Mouse (Mus musculus) layer of hippocampus, adult 2 months (tissue): ENCODE data around the gene Gm13762. TPM values are rescaled to one million over a fixed set of nuclear protein-coding genes. Genes with fewer than 3 reads are reported as not detected.
"Not testable (repeated sequence)": the region's sequence is repeated elsewhere in the genome, so short reads cannot be mapped to it uniquely, and the experiment has no call there.

Experiments used
- DNase-seq, 2 experiments: peaks; one replicate each; pipeline ENCODE4 v3.0.0; 2022; ENCODE audit warnings: low spot score in 2 of 2
- H3K27ac ChIP-seq: fragments of 200-600 bp; 2 replicates; pipeline ENCODE4 v1.8.1; 2022
- H3K4me3 ChIP-seq: fragments of 200-600 bp; 2 replicates; pipeline ENCODE4 v1.8.1; 2022; ENCODE audit warnings: mild to moderate bottlenecking
- CTCF ChIP-seq: fragments of 200-600 bp; conservative IDR thresholded peaks from 2 replicates; pipeline ENCODE4 v1.8.1; 2022; ENCODE audit warnings: antibody characterized with exemption, mild to moderate bottlenecking, moderate library complexity
- long read RNA-seq, 2 experiments: library from polyadenylated mRNA; stranded (forward); transcript quantifications; one replicate each; pipeline ENCODE4 v2.0.0; 2021; ENCODE audit warnings: borderline mapping rate in 2 of 2
- total RNA-seq, 2 experiments: library from RNA; stranded (reverse); gene quantifications; 2 replicates each; pipeline ENCODE4 v1.2.3; 2021

The Gm13762 gene
- not detected for total RNA-seq
- long read RNA-seq, experiment 1: 0 reads
- long read RNA-seq, experiment 2: 0 reads

DNA sequence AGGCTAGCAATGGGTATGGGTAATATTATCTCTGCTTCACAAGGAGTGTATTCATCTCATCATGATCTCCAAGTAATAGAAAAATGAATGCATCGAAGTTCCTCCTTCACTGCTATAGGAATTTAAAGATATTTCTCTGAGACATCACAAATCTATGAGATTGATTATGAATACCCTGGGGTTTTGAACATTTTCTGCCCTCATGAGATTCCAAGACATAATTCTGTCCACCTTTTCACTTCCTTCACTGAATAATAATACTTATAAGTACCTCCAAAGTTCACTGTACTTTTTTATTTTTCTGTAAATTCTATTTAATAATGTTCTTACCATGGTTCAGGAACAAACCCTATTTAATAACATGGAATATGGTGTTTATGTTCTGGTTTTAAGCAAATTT, at the start of gene Gm13762:
Gm13762 (minus strand) TSS at position 101 of the 400 bp plus-strand sequence.
- no peak for DNase-seq
- TF ChIP-seq CTCF: no peak
- H3K4me3 ChIP-seq: no peak within 1 kb of the TSS
- no peak within 1 kb of the TSS for H3K27ac ChIP-seq

DNA sequence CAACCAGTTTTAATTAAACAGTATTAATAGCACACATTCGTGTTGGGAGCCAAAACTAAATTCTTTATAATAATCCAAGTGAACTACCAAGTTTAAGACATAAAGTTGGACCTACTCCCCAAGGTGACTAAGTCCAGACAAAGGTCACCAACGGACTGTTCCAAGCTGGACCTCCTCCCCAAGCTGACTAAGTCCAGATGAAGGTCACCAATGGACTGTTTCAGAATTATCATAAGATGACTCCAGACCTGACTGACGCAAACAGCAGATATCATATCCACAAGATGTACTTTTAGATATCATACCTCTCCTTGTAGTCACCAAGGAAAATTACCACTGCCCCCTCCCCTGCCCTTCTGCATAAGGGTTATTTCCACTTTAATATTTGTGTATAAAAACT, 41.4 kb upstream of the Gm13762 start:
- DNase-seq, H3K4me3 ChIP-seq, H3K27ac ChIP-seq: not testable (repeated sequence)

DNA sequence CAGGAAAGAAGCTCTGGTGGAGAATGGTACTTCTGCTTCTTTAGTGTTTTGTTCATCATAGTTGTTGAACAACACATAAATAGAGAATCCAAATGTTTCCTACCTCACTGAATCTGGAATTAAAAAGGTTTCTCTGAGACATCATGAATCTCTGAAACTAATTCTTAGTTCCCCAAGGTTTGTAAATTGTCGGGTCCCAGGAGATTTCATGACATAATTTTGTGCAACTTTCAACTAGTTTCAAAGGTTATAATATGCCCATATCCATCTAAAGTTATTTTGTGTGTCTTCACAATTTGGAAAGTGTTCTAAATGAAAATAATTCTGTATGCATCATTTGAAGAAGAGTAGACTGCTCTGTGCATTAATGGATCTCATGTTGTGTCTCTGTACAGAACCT, 38.2 kb upstream of the Gm13762 start, which contains the start of gene Olfr1216:
Olfr1216 (minus strand) TSS at position 101 of the 400 bp plus-strand sequence.
- H3K4me3 ChIP-seq: no peak within 1 kb of the TSS
- no peak for DNase-seq
- H3K27ac ChIP-seq: no peak within 1 kb of the TSS
- no peak for TF ChIP-seq CTCF

DNA sequence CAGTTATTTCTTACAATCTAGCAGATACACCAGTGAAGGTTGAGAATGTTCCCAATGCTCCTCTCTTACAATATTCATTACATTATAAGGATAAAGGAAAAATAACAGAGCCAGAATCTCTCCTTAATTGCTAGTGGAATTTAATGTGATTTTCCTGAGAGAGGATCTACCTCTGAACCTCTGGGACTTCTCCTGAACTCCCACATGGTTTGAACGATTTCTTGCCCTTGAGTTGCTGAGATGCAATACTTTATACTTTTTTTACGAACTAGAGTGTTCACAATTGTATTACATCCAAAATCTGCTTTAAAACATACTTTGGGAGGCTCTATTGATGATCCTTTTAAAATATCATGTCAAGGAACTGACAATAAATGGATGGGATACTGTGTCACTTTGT, 26.8 kb upstream of the Gm13762 start, which contains the start of gene Olfr1215:
Olfr1215 (minus strand) TSS at position 101 of the 400 bp plus-strand sequence.
- no peak for DNase-seq
- TF ChIP-seq CTCF: no peak
- no peak within 1 kb of the TSS for H3K4me3 ChIP-seq
- no peak within 1 kb of the TSS for H3K27ac ChIP-seq

DNA sequence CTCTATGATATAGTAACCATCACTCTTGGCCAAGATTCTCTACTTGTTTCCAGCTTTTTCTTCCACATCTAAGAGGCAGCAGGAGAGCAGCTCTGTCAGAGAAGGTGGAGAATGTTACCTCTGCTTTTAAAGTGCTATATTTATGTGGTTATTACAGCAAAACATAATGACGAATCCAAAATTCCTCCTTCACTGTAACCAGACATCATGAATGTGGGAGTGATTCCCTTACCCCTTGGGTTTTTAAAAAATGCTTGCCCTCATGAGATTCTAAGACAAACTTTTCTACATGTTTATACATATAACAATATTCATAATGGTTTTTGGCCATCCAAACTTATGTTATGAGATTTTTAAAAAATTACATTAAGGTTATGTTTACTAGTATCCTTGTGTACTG, 12.5 kb upstream of the Gm13762 start, which contains the start of gene Olfr1214:
Olfr1214 (minus strand) TSS at position 101 of the 400 bp plus-strand sequence.
- Histone ChIP-seq H3K27ac (no peak within 1 kb of the TSS), H3K4me3 (no peak within 1 kb of the TSS)
- TF ChIP-seq CTCF: no peak
- DNase-seq: no peak

DNA sequence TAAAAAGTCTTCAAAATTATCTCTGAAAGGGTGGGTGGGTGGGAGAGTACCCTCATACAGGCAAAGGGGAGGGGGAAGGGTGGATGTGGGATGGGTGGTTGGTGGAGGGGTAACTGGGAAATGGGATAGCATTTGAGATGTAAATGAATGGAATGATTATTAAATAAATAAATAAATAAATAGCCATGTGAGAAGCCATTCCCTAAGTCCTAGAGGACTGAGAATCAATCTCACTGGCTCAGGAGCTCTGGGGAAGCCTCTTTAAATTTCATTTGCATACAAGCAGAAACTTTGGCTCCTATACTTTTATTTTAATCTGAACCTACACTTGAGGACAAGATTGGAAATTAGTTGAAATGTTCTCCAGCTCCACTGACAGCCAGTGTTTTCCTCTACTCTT, 26.4 kb downstream of the Gm13762 start, which contains the start of gene Olfr1212:
Olfr1212 (plus strand) TSS at position 301 of the 400 bp plus-strand sequence.
- TF ChIP-seq CTCF: no peak
- no peak within 1 kb of the TSS for H3K4me3 ChIP-seq
- no peak for DNase-seq
- H3K27ac ChIP-seq: no peak within 1 kb of the TSS

DNA sequence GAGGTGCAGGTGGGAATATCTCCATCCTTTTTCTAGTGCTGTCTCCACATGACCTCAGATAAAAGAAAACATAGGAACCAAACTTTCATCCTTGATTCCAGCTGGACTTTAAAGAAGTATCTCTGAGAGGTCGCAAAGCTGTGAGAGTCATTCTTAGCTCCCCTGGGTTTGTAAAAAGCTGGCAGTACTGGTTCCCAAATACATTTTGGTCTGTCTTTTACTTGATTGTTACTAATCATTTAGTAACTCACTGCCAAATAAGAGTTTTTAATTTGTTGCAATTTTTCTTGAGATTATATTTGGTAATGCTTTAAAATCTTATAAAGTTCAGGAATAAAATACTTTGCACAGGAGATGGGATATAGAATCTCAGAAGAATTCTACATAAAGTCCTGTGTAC, 42.1 kb downstream of the Gm13762 start, which contains the start of gene Olfr1211:
Olfr1211 (minus strand) TSS at position 101 of the 400 bp plus-strand sequence.
- no peak within 1 kb of the TSS for H3K27ac ChIP-seq
- H3K4me3 ChIP-seq: no peak within 1 kb of the TSS
- DNase-seq: no peak
- TF ChIP-seq CTCF: no peak

Other genes starting within 250 kb of the Gm13762 start
- not detected for gene Olfr1197, start 247.9 kb downstream of the Gm13762 start, total RNA-seq
- gene Olfr1198, start 228.9 kb downstream of the Gm13762 start, total RNA-seq: not detected
- not detected for gene Olfr1199, start 219.8 kb downstream of the Gm13762 start, total RNA-seq
- not detected for gene Olfr1200, start 209.8 kb downstream of the Gm13762 start, total RNA-seq
- gene Olfr1201, start 187.2 kb downstream of the Gm13762 start, total RNA-seq: not detected
- gene Olfr1202, start 165.8 kb downstream of the Gm13762 start, total RNA-seq: not detected
- not detected for gene Olfr1205, start 150.5 kb downstream of the Gm13762 start, total RNA-seq
- gene Olfr1204, start 131.0 kb downstream of the Gm13762 start, total RNA-seq: not detected
- not detected for gene Olfr1206, start 117.0 kb downstream of the Gm13762 start, total RNA-seq
- gene Olfr1208, start 78.0 kb downstream of the Gm13762 start, total RNA-seq: not detected
- gene Olfr1209, start 65.1 kb downstream of the Gm13762 start, total RNA-seq: not detected
- not detected for gene Olfr1211, start 42.2 kb downstream of the Gm13762 start, total RNA-seq
- not detected for gene Olfr1212, start 26.3 kb downstream of the Gm13762 start, total RNA-seq
- gene Olfr1214, start 12.4 kb upstream of the Gm13762 start, total RNA-seq: not detected
- not detected for gene Olfr1215, start 26.7 kb upstream of the Gm13762 start, total RNA-seq
- not detected for gene Olfr1216, start 38.1 kb upstream of the Gm13762 start, total RNA-seq
- not detected for gene Olfr1217, start 51.8 kb upstream of the Gm13762 start, total RNA-seq
- not detected for gene Olfr1218, start 80.9 kb upstream of the Gm13762 start, total RNA-seq
- not detected for gene Olfr1219, start 103.2 kb upstream of the Gm13762 start, total RNA-seq
- not detected for gene Olfr1220, start 126.6 kb upstream of the Gm13762 start, total RNA-seq
- not detected for gene Olfr1221, start 137.0 kb upstream of the Gm13762 start, total RNA-seq
- gene Olfr1222, start 152.8 kb upstream of the Gm13762 start, total RNA-seq: not detected
- not detected for gene Olfr1223, start 171.3 kb upstream of the Gm13762 start, total RNA-seq
- gene Olfr1224-ps1, start 183.8 kb upstream of the Gm13762 start, total RNA-seq: not detected
- not detected for gene Olfr1225, start 194.4 kb upstream of the Gm13762 start, total RNA-seq
- gene Olfr1226, start 219.8 kb upstream of the Gm13762 start, total RNA-seq: not detected